Mouse (Mus musculus) heart, adult 2 months (tissue): ENCODE data around the gene Anxa11. TPM values are rescaled to one million over a fixed set of nuclear protein-coding genes. Genes with fewer than 3 reads are reported as not detected.
A peak's percentile ranks its signal among the peaks of the same experiment; 100 is the strongest.

Experiments
- DNase-seq, 2 experiments: peaks; one replicate each; pipeline ENCODE4 v3.0.0; 2021
- H3K27ac ChIP-seq: fragments of 200-600 bp; 2 replicates; pipeline ENCODE4 v1.8.1; 2022
- H3K27me3 ChIP-seq: fragments of 200-500 bp; 2 replicates; pipeline ENCODE4 v1.6.1; 2012; ENCODE audit warnings: mild to moderate bottlenecking, low read length, inconsistent platforms, mixed read lengths; ENCODE audit not compliant: control insufficient read depth, insufficient read depth
- H3K36me3 ChIP-seq: fragments of 200-500 bp; 2 replicates; pipeline ENCODE4 v1.6.1; 2012; ENCODE audit warnings: low read length, inconsistent platforms; ENCODE audit not compliant: control insufficient read depth, insufficient read depth
- H3K4me1 ChIP-seq: fragments of 200-500 bp; 2 replicates; pipeline ENCODE4 v1.6.1; 2011; ENCODE audit warnings: low read length; ENCODE audit not compliant: control insufficient read depth, insufficient read depth
- H3K4me3 ChIP-seq: fragments of 200-600 bp; 2 replicates; pipeline ENCODE4 v1.8.1; 2022
- H3K79me2 ChIP-seq: fragments of 200-500 bp; replicated peaks from 2 replicates; pipeline ENCODE4 v1.6.1; 2012; ENCODE audit warnings: mild to moderate bottlenecking, inconsistent platforms, low read length, moderate library complexity, mixed read lengths; ENCODE audit not compliant: control insufficient read depth, insufficient read depth
- H3K9ac ChIP-seq: fragments of 200-500 bp; 2 replicates; pipeline ENCODE4 v1.6.1; 2012; ENCODE audit warnings: low read depth, mild to moderate bottlenecking, control low read depth, inconsistent platforms, low read length, mixed read lengths
- CTCF ChIP-seq: fragments of 200-600 bp; IDR thresholded peaks from 2 replicates; pipeline ENCODE4 v1.8.1; 2022; ENCODE audit warnings: antibody characterized with exemption, mild to moderate bottlenecking, moderate library complexity
- EP300 ChIP-seq: fragments of 200-500 bp; IDR thresholded peaks from 2 replicates; pipeline ENCODE4 v1.6.1; 2011; ENCODE audit warnings: low read depth, low read length, control low read depth; ENCODE audit not compliant: insufficient read depth
- POLR2A ChIP-seq: fragments of 200-500 bp; IDR thresholded peaks from 2 replicates; pipeline ENCODE4 v1.6.1; 2011; ENCODE audit warnings: mild to moderate bottlenecking, low read depth, low read length, control low read depth; ENCODE audit not compliant: insufficient read depth
- WGBS: fragments of 180-500 bp; shearing (Covaris S2); methylation state at CpG from one replicate; pipeline ENCODE4 v1.1.7; 2018; 5-methylcytosine and 5-hydroxymethylcytosine counted together
- intact Hi-C: fragments of 180-260 bp; cut with DNase I; formaldehyde crosslinking; loops from one replicate; pipeline ENCODE4 v1.15.1; 2025
- polyA plus RNA-seq: library from polyadenylated mRNA; depleted of rRNA; stranded (reverse); fragments of >200 nt; gene quantifications from 2 replicates; pipeline ENCODE4 v1.2.3, GENCODE M21; 2012
- total RNA-seq, 2 experiments: library from RNA; stranded (reverse); gene quantifications; 2 replicates each; pipeline ENCODE4 v1.2.3; 2021

Gene Anxa11
- total and polyA plus RNA-seq, 3 experiments: 74.0 to 82.4 (median 77.9) TPM

- no peak for DNase-seq
- intact Hi-C loops: no loop called here
- H3K27me3 ChIP-seq: no peaks in the 10 kb centered on the region
- H3K36me3 ChIP-seq: no peaks in the 10 kb centered on the region
- H3K79me2 ChIP-seq: no peaks in the 10 kb centered on the region
- no peak overlapping the region for H3K9ac ChIP-seq
- H3K4me1 ChIP-seq: no peaks in the 10 kb centered on the region
- TF ChIP-seq CTCF (no peak), POLR2A (no peak), EP300 (no peak)
- H3K27ac ChIP-seq: no peak overlapping the region
- no peak overlapping the region for H3K4me3 ChIP-seq
Observed at GRCm38 (mm10) chr14:25814140-25814539, 27.8 kb upstream of the Anxa11 start.

GRCm38 (mm10) chr14:25816416-25816815 is 25.5 kb upstream of the Anxa11 start:
- Histone ChIP-seq H3K27me3 (no peaks in the 10 kb centered on the region), H3K79me2 (no peaks in the 10 kb centered on the region), H3K27ac (no peak overlapping the region), H3K9ac (no peak overlapping the region), H3K4me1 (no peaks in the 10 kb centered on the region), H3K4me3 (no peak overlapping the region), H3K36me3 (no peaks in the 10 kb centered on the region)
- peak; percentile 61 to 75 for DNase-seq
- 7% methylated on average over 9 of the region's 9 CpGs for WGBS
- intact Hi-C loops: no loop called here
- peak; percentile 98; the same call in 1 of the 2 replicates for TF ChIP-seq CTCF
- peak; percentile 93 for TF ChIP-seq EP300
- TF ChIP-seq POLR2A: no peak

DNA sequence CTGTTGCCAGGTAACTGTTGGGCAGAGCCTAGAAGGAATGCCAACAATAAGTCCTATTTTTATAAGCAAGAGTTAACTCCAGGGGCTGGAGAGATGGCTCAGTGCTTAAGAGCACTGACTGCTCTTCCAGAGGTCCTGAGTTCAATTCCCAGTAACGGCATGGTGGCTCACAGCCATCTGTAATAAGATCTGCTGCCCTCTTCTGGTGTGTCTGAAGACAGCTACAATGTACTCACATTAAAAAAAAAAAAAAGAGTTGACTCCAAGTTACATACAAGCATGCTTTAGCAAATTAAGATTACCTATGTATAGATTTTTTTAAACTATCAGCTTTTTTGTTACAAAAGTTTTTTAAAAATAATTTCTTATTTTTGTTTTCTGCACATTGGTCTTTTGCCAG is 19.4 kb upstream of the Anxa11 start:
- no peak overlapping the region for H3K9ac ChIP-seq
- no peak overlapping the region for H3K27ac ChIP-seq
- H3K79me2 ChIP-seq: no peaks in the 10 kb centered on the region
- no peak for DNase-seq
- intact Hi-C loops: no loop called here
- H3K4me1 ChIP-seq: no peaks in the 10 kb centered on the region
- H3K36me3 ChIP-seq: no peaks in the 10 kb centered on the region
- no peak overlapping the region for H3K4me3 ChIP-seq
- WGBS: 75% methylated on average over 1 of the region's 1 CpGs
- no peaks in the 10 kb centered on the region for H3K27me3 ChIP-seq
- TF ChIP-seq CTCF (0 out of 2 replicates have a peak, but pooled peaks have one; percentile 12), POLR2A (no peak), EP300 (no peak)

DNA sequence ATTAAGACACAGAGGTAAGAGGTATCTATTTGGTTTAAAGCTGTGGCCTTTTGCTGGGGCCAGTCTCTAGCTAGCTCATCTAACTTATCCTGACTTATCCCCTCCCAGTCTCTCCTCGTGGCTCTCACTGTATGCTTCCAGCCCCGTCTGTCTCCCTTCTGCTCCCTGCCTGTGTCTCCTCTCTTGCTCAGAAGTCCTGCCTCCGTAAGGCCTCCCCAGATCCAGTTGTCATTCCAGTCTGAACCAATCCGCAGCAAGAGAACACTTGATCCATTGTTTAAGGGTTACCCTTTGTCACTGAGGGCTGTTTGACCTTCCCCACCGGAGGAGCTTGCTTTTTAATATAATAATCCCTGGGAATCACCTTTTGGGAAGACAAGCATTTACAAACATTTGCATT is 17.0 kb upstream of the Anxa11 start:
- Histone ChIP-seq H3K79me2 (no peaks in the 10 kb centered on the region), H3K4me1 (no peaks in the 10 kb centered on the region), H3K27ac (no peak overlapping the region), H3K9ac (no peak overlapping the region), H3K36me3 (no peaks in the 10 kb centered on the region), H3K27me3 (no peaks in the 10 kb centered on the region), H3K4me3 (no peak overlapping the region)
- no peak for DNase-seq
- intact Hi-C loops: no loop called here
- TF ChIP-seq CTCF (no peak), EP300 (no peak)
- WGBS: 81% methylated on average over 5 of the region's 5 CpGs

DNA sequence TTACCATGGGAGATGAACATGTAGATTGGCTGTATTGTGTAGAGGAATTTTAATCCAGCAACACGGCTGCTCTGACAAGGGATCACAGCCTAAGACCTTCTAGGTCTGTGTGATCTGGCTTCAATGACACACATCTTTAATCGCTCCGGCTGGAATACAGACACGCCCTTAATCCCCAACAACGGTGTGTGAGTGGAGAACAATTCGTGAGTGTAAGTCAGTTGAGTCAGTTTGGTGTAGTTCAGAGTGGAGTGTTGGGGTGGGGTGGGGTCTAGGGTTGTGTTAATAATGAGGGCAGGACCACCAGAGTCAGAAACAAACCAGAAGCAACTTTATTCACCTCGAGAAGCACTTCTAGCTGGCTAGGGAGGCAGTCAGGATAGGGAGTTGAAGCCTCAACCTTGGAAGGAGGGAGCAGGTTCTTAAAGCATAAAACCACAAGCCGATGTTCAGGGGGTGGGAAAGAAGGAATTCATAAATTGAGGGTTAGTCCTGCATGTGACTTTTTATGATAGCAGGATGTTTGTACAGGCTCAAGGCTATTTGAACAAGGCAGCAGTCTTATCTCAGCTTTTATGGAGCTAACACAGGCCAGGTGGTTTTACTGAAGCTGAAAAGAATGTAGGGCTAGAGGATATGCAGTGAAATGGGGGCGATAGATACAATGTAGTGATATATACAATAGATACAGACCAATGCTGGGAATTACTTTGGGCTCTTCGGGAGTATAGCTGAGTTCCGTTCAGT is 15.9 kb upstream of the Anxa11 start:
- Histone ChIP-seq H3K4me1 (no peaks in the 10 kb centered on the region), H3K36me3 (no peaks in the 10 kb centered on the region), H3K9ac (no peak overlapping the region), H3K27ac (no peak overlapping the region), H3K27me3 (no peaks in the 10 kb centered on the region), H3K79me2 (no peaks in the 10 kb centered on the region), H3K4me3 (no peak overlapping the region)
- DNase-seq: no peak
- WGBS: 92% methylated on average over 11 of the region's 11 CpGs
- intact Hi-C loops: no loop called here
- no peak for TF ChIP-seq CTCF

- Histone ChIP-seq H3K79me2 (no peaks in the 10 kb centered on the region), H3K36me3 (no peaks in the 10 kb centered on the region), H3K4me3 (no peak overlapping the region), H3K27ac (no peak overlapping the region), H3K4me1 (no peaks in the 10 kb centered on the region), H3K9ac (no peak overlapping the region), H3K27me3 (no peaks in the 10 kb centered on the region)
- TF ChIP-seq POLR2A (no peak), CTCF (no peak), EP300 (no peak)
- 77% methylated on average over 2 of the region's 2 CpGs for WGBS
- intact Hi-C loops: no loop called here
- DNase-seq: no peak
Observed at GRCm38 (mm10) chr14:25826866-25827265, 15.1 kb upstream of the Anxa11 start.
